Mouse (Mus musculus): ENCODE results near the gene Znrf2. TPM values are rescaled to one million over a fixed set of nuclear protein-coding genes. Genes with fewer than 3 reads are reported as not detected.

The Znrf2 gene
- polyA plus RNA-seq, 1 experiment from 2014 or later: 5.1 TPM

- Histone ChIP-seq H3K4me2 (ENCODE audit: low read depth, low read length) (no peak overlapping the region), H3K27me3 (replicated peaks; ENCODE audit: control insufficient read depth, insufficient read depth, low read length) (no peaks in the 10 kb centered on the region), H3K9me3 (ENCODE audit: control insufficient read depth, low read length) (no peaks in the 10 kb centered on the region), H3K27ac (replicated peaks; ENCODE audit: low read depth, low read length) (no peak overlapping the region), H3K4me1 (ENCODE audit: control insufficient read depth, insufficient read depth, low read length) (no peaks in the 10 kb centered on the region), H3K9ac (ENCODE audit: low read depth, low read length) (no peak overlapping the region), H3K36me3 (ENCODE audit: control insufficient read depth, insufficient read depth, low read length) (no peaks in the 10 kb centered on the region), H3K4me3 (ENCODE audit: low read depth, low read length) (no peak overlapping the region)
- DNase-seq (ENCODE audit: low spot score): no peak
- 53% methylated on average over 3 of the region's 3 CpGs for WGBS
- ATAC-seq (ENCODE audit: low read depth): no peak
Measured at GRCm38 (mm10) chr6:54891384-54891783, 74.7 kb downstream of the Znrf2 start.

GRCm38 (mm10) chr6:54900256-54900655 is 83.5 kb downstream of the Znrf2 start:
- Histone ChIP-seq H3K4me3 (ENCODE audit: low read depth, low read length) (no peak overlapping the region), H3K4me2 (ENCODE audit: low read depth, low read length) (no peak overlapping the region), H3K9me3 (ENCODE audit: control insufficient read depth, low read length) (no peaks in the 10 kb centered on the region), H3K36me3 (ENCODE audit: control insufficient read depth, insufficient read depth, low read length) (no peaks in the 10 kb centered on the region), H3K27me3 (replicated peaks; ENCODE audit: control insufficient read depth, insufficient read depth, low read length) (no peaks in the 10 kb centered on the region), H3K27ac (replicated peaks; ENCODE audit: low read depth, low read length) (no peak overlapping the region), H3K9ac (ENCODE audit: low read depth, low read length) (no peak overlapping the region), H3K4me1 (ENCODE audit: control insufficient read depth, insufficient read depth, low read length) (no peaks in the 10 kb centered on the region)
- ATAC-seq (ENCODE audit: low read depth) (no peak), DNase-seq (ENCODE audit: low spot score) (no peak)
- WGBS: 86% methylated on average over 2 of the region's 2 CpGs

GRCm38 (mm10) chr6:54902547-54902946 is 85.8 kb downstream of the Znrf2 start:
- 90% methylated on average over 2 of the region's 2 CpGs for WGBS

GRCm38 (mm10) chr6:54906053-54907040 is 89.6 kb downstream of the Znrf2 start:
- peak; percentile 72 for DNase-seq (ENCODE audit: low spot score)
- ATAC-seq (ENCODE audit: low read depth): peak; percentile 77; the same call in 1 of the 2 replicates
- 87% methylated on average over 10 of the region's 10 CpGs for WGBS

More at GRCm38 (mm10) chr6:54902547-54902946, 85.8 kb downstream of the Znrf2 start:
- Histone ChIP-seq H3K36me3 (ENCODE audit: control insufficient read depth, insufficient read depth, low read length) (no peaks in the 10 kb centered on the region), H3K27me3 (replicated peaks; ENCODE audit: control insufficient read depth, insufficient read depth, low read length) (no peaks in the 10 kb centered on the region), H3K4me2 (ENCODE audit: low read depth, low read length) (no peak overlapping the region), H3K9me3 (ENCODE audit: control insufficient read depth, low read length) (no peaks in the 10 kb centered on the region), H3K4me3 (ENCODE audit: low read depth, low read length) (no peak overlapping the region), H3K4me1 (ENCODE audit: control insufficient read depth, insufficient read depth, low read length) (no peaks in the 10 kb centered on the region), H3K27ac (replicated peaks; ENCODE audit: low read depth, low read length) (no peak overlapping the region), H3K9ac (ENCODE audit: low read depth, low read length) (no peak overlapping the region)
- DNase-seq (ENCODE audit: low spot score) (no peak), ATAC-seq (ENCODE audit: low read depth) (no peak)

GRCm38 (mm10) chr6:54914977-54915376 is 98.3 kb downstream of the Znrf2 start:
- no peaks in the 10 kb centered on the region for H3K27me3 ChIP-seq (replicated peaks; ENCODE audit: control insufficient read depth, insufficient read depth, low read length)
- no peak overlapping the region for H3K4me2 ChIP-seq (ENCODE audit: low read depth, low read length)
- no peaks in the 10 kb centered on the region for H3K36me3 ChIP-seq (ENCODE audit: control insufficient read depth, insufficient read depth, low read length)
- ATAC-seq (ENCODE audit: low read depth) (no peak), DNase-seq (ENCODE audit: low spot score) (no peak)
- no peak overlapping the region for H3K4me3 ChIP-seq (ENCODE audit: low read depth, low read length)
- 89% methylated on average over 4 of the region's 4 CpGs for WGBS
- no peak overlapping the region for H3K27ac ChIP-seq (replicated peaks; ENCODE audit: low read depth, low read length)
- H3K4me1 ChIP-seq (ENCODE audit: control insufficient read depth, insufficient read depth, low read length): no peaks in the 10 kb centered on the region
- H3K9me3 ChIP-seq (ENCODE audit: control insufficient read depth, low read length): no peaks in the 10 kb centered on the region
- H3K9ac ChIP-seq (ENCODE audit: low read depth, low read length): no peak overlapping the region

More at GRCm38 (mm10) chr6:54906053-54907040, 89.6 kb downstream of the Znrf2 start:
- Histone ChIP-seq H3K27ac (replicated peaks; ENCODE audit: low read depth, low read length) (no peak overlapping the region), H3K36me3 (ENCODE audit: control insufficient read depth, insufficient read depth, low read length) (no peaks in the 10 kb centered on the region), H3K4me3 (ENCODE audit: low read depth, low read length) (no peak overlapping the region), H3K4me2 (ENCODE audit: low read depth, low read length) (no peak overlapping the region), H3K9ac (ENCODE audit: low read depth, low read length) (no peak overlapping the region), H3K4me1 (ENCODE audit: control insufficient read depth, insufficient read depth, low read length) (no peaks in the 10 kb centered on the region), H3K27me3 (replicated peaks; ENCODE audit: control insufficient read depth, insufficient read depth, low read length) (no peaks in the 10 kb centered on the region), H3K9me3 (ENCODE audit: control insufficient read depth, low read length) (no peaks in the 10 kb centered on the region)

- no peak for ATAC-seq (ENCODE audit: low read depth)
- WGBS: 71% methylated on average over 4 of the region's 4 CpGs
Measured at GRCm38 (mm10) chr6:54916163-54916562, 99.4 kb downstream of the Znrf2 start.

GRCm38 (mm10) chr6:54916941-54917340 is 100.2 kb downstream of the Znrf2 start:
- ATAC-seq (ENCODE audit: low read depth) (no peak), DNase-seq (ENCODE audit: low spot score) (no peak)
- H3K9me3 ChIP-seq (ENCODE audit: control insufficient read depth, low read length): no peaks in the 10 kb centered on the region
- H3K27me3 ChIP-seq (replicated peaks; ENCODE audit: control insufficient read depth, insufficient read depth, low read length): no peaks in the 10 kb centered on the region
- H3K4me1 ChIP-seq (ENCODE audit: control insufficient read depth, insufficient read depth, low read length): no peaks in the 10 kb centered on the region
- no peak overlapping the region for H3K4me2 ChIP-seq (ENCODE audit: low read depth, low read length)
- H3K27ac ChIP-seq (replicated peaks; ENCODE audit: low read depth, low read length): no peak overlapping the region
- H3K36me3 ChIP-seq (ENCODE audit: control insufficient read depth, insufficient read depth, low read length): no peaks in the 10 kb centered on the region
- no peak overlapping the region for H3K9ac ChIP-seq (ENCODE audit: low read depth, low read length)
- WGBS: 69% methylated on average over 4 of the region's 4 CpGs
- H3K4me3 ChIP-seq (ENCODE audit: low read depth, low read length): no peak overlapping the region

More at GRCm38 (mm10) chr6:54916163-54916562, 99.4 kb downstream of the Znrf2 start:
- no peak for DNase-seq (ENCODE audit: low spot score)
- Histone ChIP-seq H3K4me1 (ENCODE audit: control insufficient read depth, insufficient read depth, low read length) (no peaks in the 10 kb centered on the region), H3K27me3 (replicated peaks; ENCODE audit: control insufficient read depth, insufficient read depth, low read length) (no peaks in the 10 kb centered on the region), H3K27ac (replicated peaks; ENCODE audit: low read depth, low read length) (no peak overlapping the region), H3K9me3 (ENCODE audit: control insufficient read depth, low read length) (no peaks in the 10 kb centered on the region), H3K4me3 (ENCODE audit: low read depth, low read length) (no peak overlapping the region), H3K9ac (ENCODE audit: low read depth, low read length) (no peak overlapping the region), H3K36me3 (ENCODE audit: control insufficient read depth, insufficient read depth, low read length) (no peaks in the 10 kb centered on the region), H3K4me2 (ENCODE audit: low read depth, low read length) (no peak overlapping the region)

- no peak overlapping the region for H3K4me2 ChIP-seq (ENCODE audit: low read depth, low read length)
- no peaks in the 10 kb centered on the region for H3K4me1 ChIP-seq (ENCODE audit: control insufficient read depth, insufficient read depth, low read length)
- no peak overlapping the region for H3K4me3 ChIP-seq (ENCODE audit: low read depth, low read length)
- no peaks in the 10 kb centered on the region for H3K36me3 ChIP-seq (ENCODE audit: control insufficient read depth, insufficient read depth, low read length)
- 29% methylated on average over 4 of the region's 4 CpGs for WGBS
- no peaks in the 10 kb centered on the region for H3K9me3 ChIP-seq (ENCODE audit: control insufficient read depth, low read length)
- no peaks in the 10 kb centered on the region for H3K27me3 ChIP-seq (replicated peaks; ENCODE audit: control insufficient read depth, insufficient read depth, low read length)
- H3K27ac ChIP-seq (replicated peaks; ENCODE audit: low read depth, low read length): no peak overlapping the region
- no peak overlapping the region for H3K9ac ChIP-seq (ENCODE audit: low read depth, low read length)
- DNase-seq (ENCODE audit: low spot score) (peak; percentile 60), ATAC-seq (ENCODE audit: low read depth) (no peak)
Measured at GRCm38 (mm10) chr6:54917523-54917922, 100.8 kb downstream of the Znrf2 start.

Data from embryonic facial prominence, embryonic 14.5 days (tissue).